Mouse (Mus musculus) midbrain, embryonic 16.5 days (tissue): ENCODE measurements around the gene Zdhhc22. TPM values are rescaled to one million over a fixed set of nuclear protein-coding genes. Genes with fewer than 3 reads are reported as not detected.

ENCODE experiments used
- ATAC-seq: fragments of 200-750 bp; cut with Nextera tagmentation; 2 replicates; pipeline ENCODE4 v1.8.0; 2017; ENCODE audit warnings: moderate TSS enrichment
- H3K27ac ChIP-seq: fragments of 300-500 bp; sonication (generic); 2 replicates; pipeline ENCODE4 v1.5.1; 2014; ENCODE audit warnings: mild to moderate bottlenecking, low read length, mixed read lengths
- H3K27me3 ChIP-seq: fragments of 300-500 bp; sonication (generic); 2 replicates; pipeline ENCODE4 v1.6.1; 2014; ENCODE audit warnings: low read depth, low read length, mixed read lengths; ENCODE audit not compliant: control insufficient read depth, insufficient read depth
- H3K36me3 ChIP-seq: fragments of 300-500 bp; sonication (generic); 2 replicates; pipeline ENCODE4 v1.6.1; 2014; ENCODE audit warnings: mild to moderate bottlenecking, low read length, moderate library complexity, mixed read lengths; ENCODE audit not compliant: control insufficient read depth, insufficient read depth
- H3K4me1 ChIP-seq: fragments of 300-500 bp; sonication (generic); 2 replicates; pipeline ENCODE4 v1.6.1; 2014; ENCODE audit warnings: mild to moderate bottlenecking, low read length, mixed read lengths; ENCODE audit not compliant: control insufficient read depth, insufficient read depth
- H3K4me2 ChIP-seq: fragments of 300-500 bp; sonication (generic); 2 replicates; pipeline ENCODE4 v1.6.1; 2014; ENCODE audit warnings: mild to moderate bottlenecking, low read length, mixed read lengths
- H3K4me3 ChIP-seq: fragments of 300-500 bp; sonication (generic); 2 replicates; pipeline ENCODE4 v1.5.1; 2014; ENCODE audit warnings: low read depth, mild to moderate bottlenecking, low read length, moderate library complexity, mixed read lengths
- H3K9ac ChIP-seq: fragments of 300-500 bp; sonication (generic); 2 replicates; pipeline ENCODE4 v1.6.1; 2014; ENCODE audit warnings: low read depth, low read length, mixed read lengths
- H3K9me3 ChIP-seq: fragments of 300-500 bp; sonication (generic); replicated peaks from 2 replicates; pipeline ENCODE4 v1.6.1; 2014; ENCODE audit warnings: mild to moderate bottlenecking, low read length, mixed read lengths; ENCODE audit not compliant: control insufficient read depth, poor library complexity, severe bottlenecking
- WGBS: fragments of 180-500 bp; shearing (Covaris S2); extraction: QIAGEN DNeasy Blood & Tissue Kit; methylation state at CpG from one replicate; pipeline ENCODE4 v1.1.7; 2014; 5-methylcytosine and 5-hydroxymethylcytosine counted together
- polyA plus RNA-seq: library from polyadenylated mRNA; unstranded; fragments of >200 nt; fragmentation: Nextera tagmentation; extraction: Ambion mirVana; gene quantifications from 2 replicates; pipeline ENCODE4 v1.2.1, GENCODE M21; 2015

The Zdhhc22 gene
- 24.4 and 28.1 TPM in 2 replicates for polyA plus RNA-seq

GRCm38 (mm10) chr12:86989890-86990754 is at the start of gene Zdhhc22:
TSS of gene Zdhhc22 (minus strand) at chr12:86990430.
- Histone ChIP-seq H3K27ac (peak within 1 kb of the TSS; percentile 79), H3K4me3 (peak within 1 kb of the TSS; percentile 62), H3K9me3 (no peaks in the 10 kb centered on the region), H3K9ac (peak within 1 kb of the TSS; percentile 77), H3K4me2 (peak within 1 kb of the TSS; percentile 87), H3K4me1 (peaks cover 28% of the 10 kb centered on the region), H3K36me3 (no peaks in the 10 kb centered on the region), H3K27me3 (peaks cover 15% of the 10 kb centered on the region)
- under 1% methylated on average over 54 of the region's 68 CpGs for WGBS
- peak; percentile 70 for ATAC-seq

- Histone ChIP-seq H3K4me3 (no peak overlapping the region), H3K4me1 (no peaks in the 10 kb centered on the region), H3K27ac (no peak overlapping the region), H3K9me3 (no peaks in the 10 kb centered on the region), H3K27me3 (no peaks in the 10 kb centered on the region), H3K36me3 (no peaks in the 10 kb centered on the region), H3K9ac (no peak overlapping the region), H3K4me2 (no peak overlapping the region)
- WGBS, result 93% methylated on average over 7 of the region's 7 CpGs
- no peak for ATAC-seq
These were observed 46.4 kb upstream of the Zdhhc22 start for GRCm38 (mm10) chr12:87036631-87037030.

DNA sequence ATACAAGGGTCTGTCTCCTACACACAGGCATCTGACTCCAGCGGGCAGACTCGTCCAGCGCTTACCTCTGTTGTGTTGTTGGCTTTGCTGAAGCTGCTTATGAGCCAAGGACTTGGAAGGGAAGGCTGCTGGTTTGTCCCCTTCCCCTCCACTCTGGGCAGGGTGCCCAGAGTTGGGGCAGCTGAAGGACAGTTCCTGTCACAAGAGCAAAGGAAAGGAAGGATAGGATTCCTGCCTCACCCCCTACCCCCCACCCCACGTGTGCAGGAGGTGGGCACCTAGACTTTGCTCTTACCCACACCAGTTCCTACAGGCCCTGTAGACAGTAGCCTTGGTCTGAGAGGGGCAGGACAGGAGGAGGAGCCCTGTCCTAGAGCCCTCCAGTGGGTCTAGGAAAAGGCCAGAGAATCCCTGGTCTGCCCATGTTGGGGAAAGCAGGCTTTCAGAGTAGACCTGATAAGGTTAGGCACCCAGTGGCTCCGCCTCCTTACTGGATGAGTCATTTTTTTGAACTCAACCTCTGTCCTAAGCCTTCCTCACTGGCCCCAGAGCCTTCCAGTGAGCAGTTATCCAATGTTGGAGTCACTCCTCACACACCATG is 41.0 kb upstream of the Zdhhc22 start:
- Histone ChIP-seq H3K27ac (no peak overlapping the region), H3K9ac (no peak overlapping the region), H3K4me3 (no peak overlapping the region), H3K36me3 (no peaks in the 10 kb centered on the region), H3K27me3 (no peaks in the 10 kb centered on the region), H3K9me3 (no peaks in the 10 kb centered on the region), H3K4me1 (peaks cover 11% of the 10 kb centered on the region), H3K4me2 (no peak overlapping the region)
- no peak for ATAC-seq
- WGBS, result 80% methylated on average over 5 of the region's 5 CpGs

DNA sequence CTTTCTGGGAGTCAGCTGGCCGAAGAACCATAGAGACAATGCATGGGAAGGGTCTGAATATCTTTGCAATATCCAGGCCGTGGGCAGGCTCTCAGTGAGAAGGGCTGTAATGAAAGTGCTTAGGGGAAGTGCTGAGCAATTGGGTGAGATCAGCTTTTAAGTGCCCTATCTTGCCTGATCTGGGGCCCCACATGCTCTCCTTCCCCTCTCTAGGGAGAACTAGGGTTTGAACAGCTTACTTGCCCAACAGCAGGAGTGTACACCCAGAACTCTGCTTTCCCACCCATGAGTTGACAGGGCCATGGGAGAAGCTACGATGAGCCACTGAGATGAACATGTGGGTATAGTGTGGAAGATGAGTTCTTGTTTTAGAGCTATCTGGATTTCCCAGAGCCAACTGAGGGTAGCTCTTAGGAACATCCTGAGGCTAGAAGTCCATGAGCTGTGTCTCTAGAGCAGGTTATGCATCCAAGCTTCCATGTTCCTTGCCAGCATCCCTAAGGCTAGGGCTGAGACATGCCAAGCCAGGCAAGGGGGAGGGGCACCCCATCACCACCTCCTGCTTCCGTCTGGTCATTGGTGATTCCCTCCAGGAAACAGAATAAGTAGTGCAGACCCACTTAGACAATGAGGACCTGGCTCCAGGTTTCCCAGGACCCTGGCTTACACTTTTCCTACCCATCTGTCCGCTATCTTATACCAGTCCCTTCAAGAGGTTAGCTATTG is 39.2 kb upstream of the Zdhhc22 start:
- no peaks in the 10 kb centered on the region for H3K36me3 ChIP-seq
- peaks cover 15% of the 10 kb centered on the region for H3K4me1 ChIP-seq
- no peak for ATAC-seq
- H3K4me2 ChIP-seq, result no peak overlapping the region
- no peaks in the 10 kb centered on the region; the same call in 1 of the 2 replicates for H3K27me3 ChIP-seq
- H3K9ac ChIP-seq, result no peak overlapping the region
- H3K9me3 ChIP-seq, result no peaks in the 10 kb centered on the region
- no peak overlapping the region for H3K27ac ChIP-seq
- no peak overlapping the region for H3K4me3 ChIP-seq
- WGBS, result 68% methylated on average over 5 of the region's 5 CpGs

GRCm38 (mm10) chr12:87028068-87028467 is 37.8 kb upstream of the Zdhhc22 start:
- H3K9me3 ChIP-seq, result no peaks in the 10 kb centered on the region
- no peaks in the 10 kb centered on the region for H3K36me3 ChIP-seq
- H3K4me1 ChIP-seq, result peaks cover 15% of the 10 kb centered on the region
- peak overlapping the region; percentile 63 for H3K4me2 ChIP-seq
- no peaks in the 10 kb centered on the region; the same call in 1 of the 2 replicates for H3K27me3 ChIP-seq
- peak overlapping the region; percentile 85; the same call in 1 of the 2 replicates for H3K9ac ChIP-seq
- H3K4me3 ChIP-seq, result no peak overlapping the region
- no peak overlapping the region for H3K27ac ChIP-seq
- no peak for ATAC-seq
- WGBS, result 77% methylated on average over 2 of the region's 2 CpGs

DNA sequence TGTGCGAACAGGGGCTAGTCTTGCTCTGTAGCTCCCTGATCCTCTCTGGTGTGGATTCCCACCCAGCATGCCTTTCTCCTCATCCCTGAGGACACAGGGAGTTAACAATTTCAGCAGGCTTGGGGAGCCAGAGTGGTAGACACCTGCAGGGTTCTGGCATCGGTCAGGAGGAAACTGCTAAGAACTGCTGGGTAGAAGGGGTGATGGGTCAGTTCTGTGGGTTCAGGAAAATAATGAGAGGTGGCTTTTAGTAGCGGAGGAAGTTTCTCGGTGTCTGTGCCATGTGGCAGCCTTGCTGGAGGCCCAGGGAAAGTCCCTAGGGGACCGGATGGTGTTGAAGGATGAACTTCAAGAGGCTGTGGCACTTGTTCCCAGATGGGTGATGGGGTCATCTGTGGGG is 37.2 kb upstream of the Zdhhc22 start:
- no peak for ATAC-seq

DNA sequence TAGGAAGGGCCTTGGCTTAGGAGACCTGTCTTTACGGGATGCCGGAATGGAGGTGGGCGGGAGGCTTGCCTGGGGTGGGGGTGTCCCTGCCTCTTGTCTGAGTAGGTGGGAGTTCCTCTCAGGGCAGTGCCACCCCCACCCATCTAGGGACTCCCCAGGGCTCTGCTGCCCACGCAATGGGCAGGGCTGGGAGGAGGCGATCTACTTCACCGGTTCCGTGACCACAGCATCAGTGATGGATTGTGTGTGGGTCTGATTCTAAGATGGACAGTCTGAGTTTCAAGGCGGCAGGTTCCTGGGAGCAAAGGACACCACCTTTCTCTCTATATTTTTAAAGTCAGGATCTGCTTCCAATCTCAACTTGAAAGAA is 36.6 kb upstream of the Zdhhc22 start:
- Histone ChIP-seq H3K4me1 (peaks cover 15% of the 10 kb centered on the region), H3K9ac (peak overlapping the region; percentile 85), H3K36me3 (no peaks in the 10 kb centered on the region), H3K9me3 (no peaks in the 10 kb centered on the region), H3K27ac (peak overlapping the region; percentile 77), H3K4me2 (peak overlapping the region; percentile 63), H3K27me3 (no peaks in the 10 kb centered on the region; the same call in 1 of the 2 replicates), H3K4me3 (peak overlapping the region; percentile 62)
- no peak; the same call in 1 of the 2 replicates for ATAC-seq
- WGBS, result 10% methylated on average over 8 of the region's 8 CpGs

More for the DNA sequence above, 37.2 kb upstream of the Zdhhc22 start:
- Histone ChIP-seq H3K27ac (no peak overlapping the region), H3K9ac (peak overlapping the region; percentile 85), H3K36me3 (no peaks in the 10 kb centered on the region), H3K4me3 (peak overlapping the region; percentile 62), H3K4me2 (peak overlapping the region; percentile 63), H3K27me3 (no peaks in the 10 kb centered on the region; the same call in 1 of the 2 replicates), H3K9me3 (no peaks in the 10 kb centered on the region), H3K4me1 (peaks cover 15% of the 10 kb centered on the region)
- WGBS, result 50% methylated on average over 5 of the region's 5 CpGs

DNA sequence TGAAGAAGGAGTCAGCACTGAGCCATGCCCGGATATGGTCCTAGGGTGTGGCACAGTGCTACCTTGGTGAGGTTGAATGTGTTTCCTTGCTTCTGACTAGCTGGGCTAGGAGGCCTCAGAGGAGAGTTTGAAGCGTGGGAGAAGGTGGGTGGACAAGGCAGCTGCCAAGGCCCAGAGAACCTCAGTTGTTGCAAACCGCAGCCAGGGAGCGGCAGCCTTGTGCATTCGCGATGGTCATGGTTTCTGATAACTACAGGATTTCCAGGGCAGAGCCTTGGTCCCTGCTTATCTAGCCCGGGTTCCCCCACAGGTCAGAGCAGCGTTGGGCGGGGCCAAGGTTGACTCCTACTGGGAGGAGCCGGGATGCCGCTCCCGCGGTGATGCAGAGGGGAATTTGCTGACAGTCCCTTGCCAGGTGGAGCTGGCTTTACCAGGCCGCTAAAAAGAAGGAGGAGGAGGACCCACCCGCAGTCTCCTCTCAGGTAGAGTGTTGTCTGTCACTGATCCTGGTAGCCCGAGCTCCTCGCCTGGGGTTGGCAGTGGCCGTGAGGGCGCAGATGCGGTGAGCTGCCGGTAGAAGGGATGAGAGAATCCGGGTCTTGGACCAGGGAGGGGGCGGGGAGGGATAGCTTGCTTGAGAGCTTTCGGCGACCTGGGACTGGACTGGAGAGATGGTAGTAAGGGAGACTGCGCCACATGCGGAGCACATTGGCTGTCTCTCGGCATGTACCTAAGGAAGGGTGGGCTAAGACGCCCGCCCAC is 36.1 kb upstream of the Zdhhc22 start:
- H3K27ac ChIP-seq, result peak overlapping the region; percentile 77
- H3K36me3 ChIP-seq, result no peaks in the 10 kb centered on the region
- WGBS, result 4% methylated on average over 30 of the region's 30 CpGs
- H3K9me3 ChIP-seq, result no peaks in the 10 kb centered on the region
- H3K27me3 ChIP-seq, result no peaks in the 10 kb centered on the region; the same call in 1 of the 2 replicates
- peak overlapping the region; percentile 85 for H3K9ac ChIP-seq
- peak overlapping the region; percentile 63 for H3K4me2 ChIP-seq
- H3K4me3 ChIP-seq, result peak overlapping the region; percentile 62
- ATAC-seq, result peak; percentile 83
- peaks cover 15% of the 10 kb centered on the region for H3K4me1 ChIP-seq
